Mouse (Mus musculus): ENCODE data around the gene Itgbl1.

Itgbl1 gene

DNA sequence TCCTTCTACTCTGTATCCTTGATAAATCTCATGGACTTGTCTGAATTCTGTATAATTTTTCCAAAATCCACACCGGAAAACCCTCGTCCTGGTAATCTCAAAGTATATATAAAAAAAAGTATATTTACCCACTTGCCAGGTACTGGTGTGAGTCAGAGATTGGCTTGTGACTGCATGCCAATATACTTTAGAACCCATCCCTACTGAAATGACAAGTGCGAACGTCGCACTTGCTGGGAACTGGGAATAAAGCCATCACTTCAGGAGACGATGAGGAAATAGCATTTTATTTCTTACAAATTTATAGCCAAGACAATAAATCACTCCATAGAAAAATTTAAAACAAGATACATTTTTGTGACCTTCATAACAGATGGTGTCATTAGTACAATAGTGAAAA lies 308.2 kb downstream of the Itgbl1 start:
- no peak for DNase-seq (ENCODE audit: low spot score)

DNA sequence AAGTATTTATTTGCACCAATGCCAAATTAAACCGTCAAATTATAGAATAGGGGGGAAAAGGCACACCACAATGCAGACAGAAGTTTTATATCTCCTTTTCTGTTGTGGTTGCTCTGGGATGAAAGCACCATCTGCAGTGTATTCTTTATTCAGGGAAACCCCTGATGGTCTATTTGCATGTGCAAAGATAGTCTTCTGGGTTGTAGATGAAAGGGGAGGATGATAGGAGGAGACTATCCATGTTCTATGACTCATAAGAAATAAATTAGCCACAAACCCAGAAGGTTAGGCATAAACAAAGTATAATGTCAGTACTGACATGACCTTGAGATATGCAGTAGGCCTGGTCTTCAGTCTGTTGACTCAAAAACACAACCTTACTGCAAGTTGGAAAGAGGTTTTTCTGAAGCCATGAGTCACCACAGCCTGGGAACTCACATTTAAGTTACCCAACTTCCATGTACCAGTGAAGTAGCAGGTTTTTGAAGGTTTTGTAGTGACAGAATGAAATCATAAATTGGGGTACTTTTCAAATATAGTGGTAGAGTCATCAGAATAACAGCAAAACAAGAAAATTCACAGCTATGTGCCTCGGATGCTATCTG lies 330.9 kb downstream of the Itgbl1 start:
- no peak for DNase-seq (ENCODE audit: low spot score)

All from embryo, embryonic 10.5 days (tissue).